Mouse (Mus musculus) CH12.LX (cell line): ENCODE results near the gene Trappc11. TPM values are rescaled to one million over a fixed set of nuclear protein-coding genes. Genes with fewer than 3 reads are reported as not detected.

Source experiments
- DNase-seq: peaks from one replicate; pipeline ENCODE4 v3.0.0-alpha.2; 2013; ENCODE audit errors: extremely low read depth
- H3K27ac ChIP-seq: 2 replicates; pipeline ENCODE4 v1.5.1; 2012; ENCODE audit warnings: low read depth, mild to moderate bottlenecking, control low read depth, moderate library complexity; ENCODE audit not compliant: insufficient read depth
- H3K27me3 ChIP-seq: replicated peaks from 2 replicates; pipeline ENCODE3; 2012; ENCODE audit warnings: inconsistent platforms
- H3K36me3 ChIP-seq, 2 experiments: replicated peaks in 1 of 2; 2 replicates each; pipeline versions ENCODE3 to v1.6.1; 2012; ENCODE audit warnings: inconsistent platforms in 1 of 2, low read length in 1 of 2, mild to moderate bottlenecking in 1 of 2, mixed read lengths in 1 of 2, moderate library complexity in 1 of 2; ENCODE audit not compliant: control insufficient read depth in 1 of 2, insufficient read depth in 1 of 2
- H3K4me1 ChIP-seq, 2 experiments: 2 replicates each; pipeline ENCODE4 v1.6.1; 2012; ENCODE audit warnings: inconsistent platforms in 1 of 2, moderate library complexity in 1 of 2; ENCODE audit not compliant: insufficient read depth in 2 of 2, control insufficient read depth in 1 of 2
- H3K4me2 ChIP-seq: 2 replicates; pipeline ENCODE4 v1.6.1; 2012; ENCODE audit warnings: low read depth, mild to moderate bottlenecking, control low read depth; ENCODE audit not compliant: poor library complexity, insufficient read depth, severe bottlenecking
- H3K4me3 ChIP-seq, 3 experiments: fragments of 150-350 bp in 1 of 3; sonication (generic) in 1 of 3; replicated peaks in 1 of 3; 2 replicates each; pipeline versions ENCODE3 to v1.5.1; 2011 to 2012; ENCODE audit warnings: low read depth in 2 of 3, low read length in 2 of 3, mild to moderate bottlenecking in 2 of 3, moderate library complexity in 2 of 3, control low read depth in 1 of 3, improper control_type of control experiment in 1 of 3, inconsistent platforms in 1 of 3, mixed read lengths in 1 of 3; ENCODE audit not compliant: poor library complexity in 1 of 3
- H3K79me2 ChIP-seq: replicated peaks from 2 replicates; pipeline ENCODE4 v1.6.1; 2012; ENCODE audit warnings: mild to moderate bottlenecking, moderate library complexity; ENCODE audit not compliant: control insufficient read depth, poor library complexity, insufficient read depth, severe bottlenecking; ENCODE audit errors: extremely low read depth
- H3K9ac ChIP-seq: 2 replicates; pipeline ENCODE4 v1.6.1; 2012; ENCODE audit warnings: low read depth, mild to moderate bottlenecking, control low read depth, moderate library complexity; ENCODE audit not compliant: insufficient read depth
- H3K9me3 ChIP-seq: replicated peaks from 2 replicates; pipeline ENCODE3; 2012; ENCODE audit warnings: low read length, inconsistent platforms, mixed read lengths
- CHD1 ChIP-seq: IDR thresholded peaks from 2 replicates; pipeline ENCODE4 v1.6.1; 2012; ENCODE audit warnings: low read depth, low read length, improper control_type of control experiment, inconsistent platforms
- CHD2 ChIP-seq: IDR thresholded peaks from 2 replicates; pipeline ENCODE4 v1.6.1; 2011; ENCODE audit warnings: low read length, improper control_type of control experiment
- ELF1 ChIP-seq: IDR thresholded peaks from 2 replicates; pipeline ENCODE4 v1.6.1; 2014; ENCODE audit warnings: low read depth, mild to moderate bottlenecking, inconsistent platforms, low read length, improper control_type of control experiment
- IRF4 ChIP-seq: IDR thresholded peaks from 2 replicates; pipeline ENCODE4 v1.6.1; 2014; ENCODE audit warnings: low read depth, mild to moderate bottlenecking, inconsistent platforms, low read length, improper control_type of control experiment
- JUND ChIP-seq: conservative IDR thresholded peaks from 2 replicates; pipeline ENCODE4 v1.6.1; 2011; ENCODE audit warnings: low read depth, low read length, improper control_type of control experiment
- MAFK ChIP-seq: IDR thresholded peaks from 2 replicates; pipeline ENCODE4 v1.6.1; 2011; ENCODE audit warnings: low read length, improper control_type of control experiment; ENCODE audit not compliant: insufficient replicate concordance
- MAZ ChIP-seq: IDR thresholded peaks from 2 replicates; pipeline ENCODE4 v1.6.1; 2012; ENCODE audit warnings: low read depth, mild to moderate bottlenecking, inconsistent platforms, low read length, improper control_type of control experiment, moderate library complexity
- MEF2A ChIP-seq: IDR thresholded peaks from 2 replicates; pipeline ENCODE4 v1.6.1; 2014; ENCODE audit warnings: low read depth, mild to moderate bottlenecking, inconsistent platforms, low read length, improper control_type of control experiment, borderline replicate concordance
- MYC ChIP-seq: IDR thresholded peaks from 2 replicates; pipeline ENCODE4 v1.6.1; 2011; ENCODE audit warnings: low read depth, mild to moderate bottlenecking, improper control_type of control experiment, low read length
- NELFE ChIP-seq: IDR thresholded peaks from 2 replicates; pipeline ENCODE4 v1.6.1; 2011; ENCODE audit warnings: low read depth, low read length, improper control_type of control experiment
- RAD21 ChIP-seq: IDR thresholded peaks from 2 replicates; pipeline ENCODE4 v1.6.1; 2011; ENCODE audit warnings: low read depth, mild to moderate bottlenecking, low read length, improper control_type of control experiment, moderate library complexity
- RCOR1 ChIP-seq: conservative IDR thresholded peaks from 2 replicates; pipeline ENCODE4 v1.6.1; 2012; ENCODE audit warnings: low read depth, mild to moderate bottlenecking, inconsistent platforms, low read length, improper control_type of control experiment
- SIN3A ChIP-seq: IDR thresholded peaks from 2 replicates; pipeline ENCODE4 v1.6.1; 2012; ENCODE audit warnings: low read length, improper control_type of control experiment, inconsistent platforms
- SMC3 ChIP-seq: IDR thresholded peaks from 2 replicates; pipeline ENCODE4 v1.6.1; 2011; ENCODE audit warnings: low read depth, low read length, improper control_type of control experiment
- UBTF ChIP-seq: IDR thresholded peaks from 2 replicates; pipeline ENCODE4 v1.6.1; 2012; ENCODE audit warnings: low read depth, mild to moderate bottlenecking, inconsistent platforms, low read length, improper control_type of control experiment, moderate library complexity
- USF1 ChIP-seq: IDR thresholded peaks from 2 replicates; pipeline ENCODE4 v1.6.1; 2014; ENCODE audit warnings: low read depth, mild to moderate bottlenecking, inconsistent platforms, low read length, improper control_type of control experiment
- ZMIZ1 ChIP-seq: IDR thresholded peaks from 2 replicates; pipeline ENCODE4 v1.6.1; 2012; ENCODE audit warnings: low read depth, mild to moderate bottlenecking, inconsistent platforms, low read length, improper control_type of control experiment
- ZNF384 ChIP-seq: IDR thresholded peaks from 2 replicates; pipeline ENCODE4 v1.6.1; 2012; ENCODE audit warnings: low read depth, low read length, improper control_type of control experiment, inconsistent platforms
- dilution Hi-C: fragments of 300-500 bp; cut with MboI; formaldehyde crosslinking; loops from 2 replicates; pipeline ENCODE4 v1.14.3; 2020; ENCODE audit warnings: low sequenced_read_pairs; ENCODE audit not compliant: extremely low pct_unique_long_range_greater_than_20kb, extremely low pct_ligation_motif_present
- in situ Hi-C: fragments of 300-500 bp; cut with MboI; formaldehyde crosslinking; loops from 3 replicates; pipeline ENCODE4 v1.14.3; 2019; ENCODE audit warnings: low sequenced_read_pairs, low pct_ligation_motif_present, low pct_unique_long_range_greater_than_20kb, mixed read lengths
- polyA plus RNA-seq: library from polyadenylated mRNA; unstranded; fragments of >175 nt; gene quantifications from 2 replicates; pipeline ENCODE4 v1.2.1, GENCODE M21; 2012; ENCODE audit warnings: low read depth; ENCODE audit not compliant: insufficient read length
- total RNA-seq, 2 experiments: library from RNA; depleted of rRNA; stranded (reverse); fragments of 300-350 nt in 1 of 2; fragments of >200 nt in 1 of 2; gene quantifications; 2 replicates each; pipeline ENCODE4 v1.2.3; 2012 to 2014

The Trappc11 gene
- total and polyA plus RNA-seq, 3 experiments, result 16.3 to 24.6 (median 20.8) TPM

GRCm38 (mm10) chr8:47510930-47511329 lies 22.3 kb downstream of the Trappc11 start:
- Histone ChIP-seq H3K9ac (no peak overlapping the region), H3K4me3 (no peak overlapping the region), H3K4me2 (no peak overlapping the region), H3K9me3 (no peaks in the 10 kb centered on the region), H3K27ac (no peak overlapping the region), H3K36me3 (peaks cover 53 to 82% of the 10 kb centered on the region in 2 experiments), H3K79me2 (no peaks in the 10 kb centered on the region), H3K27me3 (no peaks in the 10 kb centered on the region), H3K4me1 (no peaks in the 10 kb centered on the region)
- DNase-seq, result peak; percentile 3
- dilution Hi-C loops, result no loop called here
- in situ Hi-C loops, result no loop called here
- no peak for TF ChIP-seq MEF2A
- peak; percentile 75; the same call in 1 of the 2 replicates for TF ChIP-seq MAFK
- TF ChIP-seq USF1, result no peak
- TF ChIP-seq ZMIZ1, result no peak
- TF ChIP-seq SIN3A, result no peak

GRCm38 (mm10) chr8:47505431-47505830 lies 27.8 kb downstream of the Trappc11 start:
- no peak for DNase-seq
- no peak overlapping the region for H3K4me2 ChIP-seq
- no peak for TF ChIP-seq CHD1
- TF ChIP-seq RAD21, result no peak
- TF ChIP-seq ELF1, result no peak
- TF ChIP-seq SMC3, result no peak
- no peak for TF ChIP-seq MAFK
- TF ChIP-seq MYC, result no peak
- TF ChIP-seq NELFE, result no peak
- no peak for TF ChIP-seq CHD2
- no peak for TF ChIP-seq UBTF
- no peak for TF ChIP-seq ZNF384
- TF ChIP-seq RCOR1, result no peak
- TF ChIP-seq IRF4, result no peak
- no peak for TF ChIP-seq MAZ
- no peak for TF ChIP-seq JUND
- H3K27me3 ChIP-seq, result no peaks in the 10 kb centered on the region
- H3K4me1 ChIP-seq, result no peaks in the 10 kb centered on the region
- no peaks in the 10 kb centered on the region for H3K9me3 ChIP-seq
- H3K9ac ChIP-seq, result no peak overlapping the region
- H3K27ac ChIP-seq, result no peak overlapping the region
- no peak overlapping the region for H3K4me3 ChIP-seq
- dilution Hi-C loops (no loop called here), in situ Hi-C loops (no loop called here)
- H3K79me2 ChIP-seq, result no peaks in the 10 kb centered on the region
- peaks cover 69 to 93% of the 10 kb centered on the region in 2 experiments for H3K36me3 ChIP-seq
